Mouse (Mus musculus) liver, adult 2 months (tissue): ENCODE results near the gene Scml4.

Experiments
- CTCF ChIP-seq: fragments of 200-500 bp; IDR thresholded peaks from 2 replicates; pipeline ENCODE4 v1.5.1; 2011; ENCODE audit warnings: low read depth, low read length, control low read depth
- POLR2A ChIP-seq: fragments of 200-500 bp; IDR thresholded peaks from 2 replicates; pipeline ENCODE4 v1.6.1; 2011; ENCODE audit warnings: low read length, control low read depth; ENCODE audit not compliant: insufficient read depth; ENCODE audit errors: extremely low read depth

DNA sequence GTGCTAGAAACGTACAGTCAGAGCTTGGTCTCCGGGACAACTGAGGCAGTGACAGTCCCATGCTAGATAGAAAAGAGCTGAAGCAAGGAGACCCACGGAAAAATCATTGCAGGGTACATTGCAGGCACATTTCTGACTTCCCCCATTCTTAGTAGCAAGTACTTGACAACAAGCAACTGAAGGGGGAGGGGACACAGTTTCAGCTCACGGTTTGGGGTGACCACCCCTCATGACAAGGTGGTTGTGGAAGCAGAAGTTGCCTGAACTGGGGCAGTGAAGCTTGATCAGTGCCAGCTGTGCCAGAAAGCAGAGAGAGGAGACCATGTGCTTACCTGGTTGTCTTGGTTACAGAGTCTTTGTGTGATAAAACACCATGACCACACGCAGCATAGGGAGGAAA, 93.4 kb downstream of the Scml4 start:
- no peak for TF ChIP-seq CTCF
- no peak for TF ChIP-seq POLR2A
